Mouse (Mus musculus): ENCODE measurements around the gene Vapb. TPM values are rescaled to one million over a fixed set of nuclear protein-coding genes. Genes with fewer than 3 reads are reported as not detected.

Vapb gene
- total RNA-seq, 2 experiments from 2014 or later: 103 to 120 TPM

GRCm38 (mm10) chr2:173730444-173730966, 6.8 kb upstream of the Vapb start:
- peak in 1 of 2 experiments; percentile 23 for DNase-seq (ENCODE audit: extremely low spot score in 1 of 2, low spot score in 1 of 2)

GRCm38 (mm10) chr2:173734426-173734825, 2.9 kb upstream of the Vapb start:
- DNase-seq (ENCODE audit: extremely low spot score in 1 of 2, low spot score in 1 of 2): no peak

GRCm38 (mm10) chr2:173738232-173738631, 921 bp downstream of the Vapb start:
- no peak for DNase-seq (ENCODE audit: extremely low spot score in 1 of 2, low spot score in 1 of 2)

GRCm38 (mm10) chr2:173739107-173739506, 1.8 kb downstream of the Vapb start:
- DNase-seq (ENCODE audit: extremely low spot score in 1 of 2, low spot score in 1 of 2): no peak

GRCm38 (mm10) chr2:173742090-173742489, 4.8 kb downstream of the Vapb start:
- no peak for DNase-seq (ENCODE audit: extremely low spot score in 1 of 2, low spot score in 1 of 2)

GRCm38 (mm10) chr2:173742744-173743143, 5.4 kb downstream of the Vapb start:
- DNase-seq (ENCODE audit: extremely low spot score in 1 of 2, low spot score in 1 of 2): no peak

GRCm38 (mm10) chr2:173744070-173744815, 6.9 kb downstream of the Vapb start:
- no peak for DNase-seq (ENCODE audit: extremely low spot score in 1 of 2, low spot score in 1 of 2)

- no peak for DNase-seq (ENCODE audit: extremely low spot score in 1 of 2, low spot score in 1 of 2)
These were observed 11.8 kb downstream of the Vapb start for GRCm38 (mm10) chr2:173748961-173749659.

- DNase-seq (ENCODE audit: extremely low spot score in 1 of 2, low spot score in 1 of 2): no peak
These were observed 18.3 kb downstream of the Vapb start for GRCm38 (mm10) chr2:173755433-173756144.

- DNase-seq (ENCODE audit: extremely low spot score in 1 of 2, low spot score in 1 of 2): no peak
These were observed 20.4 kb downstream of the Vapb start for GRCm38 (mm10) chr2:173757624-173758155.

- DNase-seq (ENCODE audit: extremely low spot score in 1 of 2, low spot score in 1 of 2): no peak
These were observed 23.3 kb downstream of the Vapb start for GRCm38 (mm10) chr2:173760607-173761006.

GRCm38 (mm10) chr2:173764629-173765028, 27.3 kb downstream of the Vapb start:
- DNase-seq (ENCODE audit: extremely low spot score in 1 of 2, low spot score in 1 of 2): no peak

- DNase-seq (ENCODE audit: extremely low spot score in 1 of 2, low spot score in 1 of 2): no peak
These were observed 30.8 kb downstream of the Vapb start for GRCm38 (mm10) chr2:173767959-173768595.

- no peak for DNase-seq (ENCODE audit: extremely low spot score in 1 of 2, low spot score in 1 of 2)
These were observed 31.9 kb downstream of the Vapb start for GRCm38 (mm10) chr2:173769183-173769582.

GRCm38 (mm10) chr2:173770620-173771019, 33.3 kb downstream of the Vapb start:
- no peak for DNase-seq (ENCODE audit: extremely low spot score in 1 of 2, low spot score in 1 of 2)

- no peak for DNase-seq (ENCODE audit: extremely low spot score in 1 of 2, low spot score in 1 of 2)
These were observed 34.4 kb downstream of the Vapb start for GRCm38 (mm10) chr2:173771706-173772105.

GRCm38 (mm10) chr2:173775556-173775955, 38.2 kb downstream of the Vapb start:
- no peak for DNase-seq (ENCODE audit: extremely low spot score in 1 of 2, low spot score in 1 of 2)

- no peak for DNase-seq (ENCODE audit: extremely low spot score in 1 of 2, low spot score in 1 of 2)
These were observed 38.8 kb downstream of the Vapb start for GRCm38 (mm10) chr2:173776108-173776507.

GRCm38 (mm10) chr2:173780931-173781330, 43.6 kb downstream of the Vapb start:
- DNase-seq (ENCODE audit: extremely low spot score in 1 of 2, low spot score in 1 of 2): no peak

- no peak for DNase-seq (ENCODE audit: extremely low spot score in 1 of 2, low spot score in 1 of 2)
These were observed 47.1 kb downstream of the Vapb start for GRCm38 (mm10) chr2:173784366-173784765.

Measured in layer of hippocampus, postnatal 25 days (tissue).